Mouse (Mus musculus) G1E (cell line): ENCODE data around the gene Rdh11. TPM values are rescaled to one million over a fixed set of nuclear protein-coding genes. Genes with fewer than 3 reads are reported as not detected.

ENCODE experiments used
- ATAC-seq: 2 replicates; pipeline ENCODE4 v1.8.0; 2016; ENCODE audit warnings: mild to moderate bottlenecking; ENCODE audit not compliant: insufficient number of reproducible peaks, poor library complexity, low FRiP score, severe bottlenecking; ENCODE audit errors: extremely low read depth
- DNase-seq: peaks from one replicate; pipeline ENCODE4 v3.0.0; 2012; ENCODE audit warnings: low spot score
- H3K27me3 ChIP-seq: 2 replicates; pipeline ENCODE4 v1.6.1; 2012; ENCODE audit warnings: mild to moderate bottlenecking, low read length, inconsistent platforms; ENCODE audit not compliant: insufficient read depth
- H3K36me3 ChIP-seq: replicated peaks from 2 replicates; pipeline ENCODE3; 2012; ENCODE audit warnings: mild to moderate bottlenecking, inconsistent platforms
- H3K4me1 ChIP-seq: 2 replicates; pipeline ENCODE4 v1.6.1; 2012; ENCODE audit warnings: low read depth, low read length, inconsistent platforms, mixed read lengths; ENCODE audit not compliant: insufficient read depth
- H3K4me3 ChIP-seq: 2 replicates; pipeline ENCODE4 v1.5.1; 2012; ENCODE audit warnings: low read depth, mild to moderate bottlenecking, inconsistent platforms, low read length, moderate library complexity, mixed read lengths
- H3K9me3 ChIP-seq: replicated peaks from 2 replicates; pipeline ENCODE4 v1.6.1; 2012; ENCODE audit warnings: inconsistent platforms
- CTCF ChIP-seq: IDR thresholded peaks from 2 replicates; pipeline ENCODE4 v1.5.1; 2012; ENCODE audit warnings: low read depth, low read length, inconsistent platforms, mixed read lengths
- GATA1 ChIP-seq: IDR thresholded peaks from 2 replicates; pipeline ENCODE4 v1.6.1; 2012; ENCODE audit warnings: borderline replicate concordance, low read length, inconsistent platforms, mixed read lengths
- GATA2 ChIP-seq: IDR thresholded peaks from 2 replicates; pipeline ENCODE4 v1.6.1; 2012; ENCODE audit warnings: low read depth, low read length, inconsistent platforms, borderline replicate concordance
- POLR2AphosphoS5 ChIP-seq: IDR thresholded peaks from 2 replicates; pipeline ENCODE4 v1.6.1; 2012; ENCODE audit warnings: low read depth, low read length, inconsistent platforms; ENCODE audit not compliant: insufficient replicate concordance
- TAL1 ChIP-seq: conservative IDR thresholded peaks from 2 replicates; pipeline ENCODE4 v1.6.1; 2012; ENCODE audit warnings: low read depth, low read length, inconsistent platforms, mixed read lengths
- polyA plus RNA-seq: library from polyadenylated mRNA; stranded (reverse); fragments of >175 nt; gene quantifications from 2 replicates; pipeline ENCODE4 v1.2.3, GENCODE M21; 2012
- total RNA-seq, 2 experiments: library from RNA; stranded (forward) in 1 of 2; stranded (reverse) in 1 of 2; fragments of 200-1000 nt in 1 of 2; fragments of >200 nt in 1 of 2; fragmentation: Nextera tagmentation in 1 of 2; gene quantifications; 2 replicates each; pipeline ENCODE4 v1.2.3; 2014 to 2017

The Rdh11 gene
- total RNA-seq (2014; fragmentation: Nextera tagmentation) (26.5 and 49.6 TPM in 2 replicates), total RNA-seq (2017) (55.6 and 58.1 TPM in 2 replicates), polyA plus RNA-seq (1.4 and 1.5 TPM in 2 replicates)

DNA sequence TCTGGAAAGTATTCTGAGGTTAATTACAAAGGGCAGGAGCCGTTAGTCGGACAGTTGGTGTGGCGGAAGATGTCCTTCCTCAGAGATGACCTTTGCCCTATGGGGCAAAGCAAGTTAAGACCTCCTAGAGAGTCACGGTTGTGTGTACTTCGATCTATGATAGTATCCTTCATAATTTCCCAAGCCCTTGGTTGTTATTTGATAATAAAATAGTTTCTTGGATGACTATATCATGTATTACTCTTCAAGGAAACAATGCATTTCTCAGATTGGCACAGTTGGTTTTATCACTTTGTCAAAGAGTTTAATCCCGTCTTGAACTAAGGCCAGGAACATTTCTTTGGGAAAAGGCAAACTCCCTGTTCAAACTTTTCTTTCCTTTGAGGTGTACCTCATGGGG lies at the start of gene Rdh11:
Gene Rdh11, minus strand, starts transcription at position 101 of the 400 bp plus-strand sequence.
- peaks cover 35% of the 10 kb centered on the region for H3K4me1 ChIP-seq
- peak within 1 kb of the TSS; percentile 72 for H3K4me3 ChIP-seq
- H3K27me3 ChIP-seq = 0 out of 2 replicates have a peak, but pooled peaks cover 5% of the 10 kb centered on the region
- TF ChIP-seq GATA2 = no peak
- no peak for TF ChIP-seq POLR2AphosphoS5
- no peak for TF ChIP-seq GATA1
- TF ChIP-seq TAL1 = no peak
- no peak for TF ChIP-seq CTCF
- no peak for DNase-seq
- ATAC-seq = no peak
- no peaks in the 10 kb centered on the region for H3K9me3 ChIP-seq
- peaks cover 31% of the 10 kb centered on the region for H3K36me3 ChIP-seq

DNA sequence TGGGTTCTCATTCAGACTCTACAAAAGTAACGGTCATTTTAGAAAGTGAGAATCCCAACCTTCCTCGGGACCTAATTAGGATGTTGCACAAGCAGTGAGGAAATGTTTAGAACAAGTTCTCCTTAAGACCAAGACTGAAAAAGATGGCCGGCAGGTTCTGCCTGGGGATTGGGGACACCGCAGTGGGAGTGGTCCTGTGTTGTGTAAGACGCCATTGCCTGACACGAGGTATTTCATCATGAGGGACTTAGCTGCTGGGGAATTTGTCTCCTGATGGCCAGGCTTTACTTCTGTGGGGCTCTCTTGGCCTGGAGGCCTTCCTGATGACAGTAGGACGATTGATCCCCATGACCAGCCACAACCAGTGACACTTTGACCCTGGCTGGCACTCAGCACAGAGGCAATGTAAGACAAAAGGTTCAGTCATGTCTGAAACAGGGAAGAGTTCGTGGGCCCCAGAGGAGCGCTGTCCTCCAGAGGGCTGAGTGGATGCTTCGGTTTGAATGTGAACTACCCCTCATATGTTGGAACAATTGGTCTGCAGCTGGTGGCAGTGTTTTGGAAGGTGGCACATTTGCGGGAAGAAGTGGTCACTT lies 43.5 kb upstream of the Rdh11 start:
- H3K27me3 ChIP-seq = no peaks in the 10 kb centered on the region
- H3K4me3 ChIP-seq = no peak overlapping the region
- DNase-seq (no peak), ATAC-seq (no peak)
- peaks cover 81% of the 10 kb centered on the region for H3K36me3 ChIP-seq
- no peaks in the 10 kb centered on the region for H3K9me3 ChIP-seq
- no peak for TF ChIP-seq CTCF
- TF ChIP-seq GATA2 = no peak
- no peak for TF ChIP-seq POLR2AphosphoS5
- TF ChIP-seq GATA1 = no peak
- TF ChIP-seq TAL1 = no peak
- H3K4me1 ChIP-seq = no peaks in the 10 kb centered on the region

DNA sequence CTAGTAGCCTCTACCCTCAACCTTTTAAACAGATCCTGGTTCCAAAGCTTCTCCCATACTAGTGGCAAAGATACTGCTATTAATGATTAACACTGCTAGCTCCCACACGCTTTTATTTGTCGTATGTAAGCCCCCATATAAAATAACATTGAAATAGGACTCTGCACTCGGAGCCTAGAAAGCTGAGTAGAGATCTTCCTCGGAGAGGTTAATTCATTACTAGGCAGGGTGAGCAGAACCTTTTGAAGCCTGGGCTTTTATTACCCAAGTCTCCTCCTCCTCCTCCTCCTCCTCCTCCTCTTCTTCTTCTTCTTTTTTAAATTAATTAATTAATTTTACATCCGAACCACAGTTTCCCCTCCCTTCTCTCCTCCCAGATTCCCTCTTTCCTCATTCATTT lies 25.4 kb upstream of the Rdh11 start:
- Histone ChIP-seq H3K4me1 (no peaks in the 10 kb centered on the region), H3K36me3 (no peaks in the 10 kb centered on the region), H3K4me3 (no peak overlapping the region), H3K27me3 (peaks cover 65% of the 10 kb centered on the region), H3K9me3 (no peaks in the 10 kb centered on the region)
- no peak for TF ChIP-seq GATA1
- TF ChIP-seq POLR2AphosphoS5 = no peak
- TF ChIP-seq CTCF = no peak
- no peak for TF ChIP-seq TAL1
- TF ChIP-seq GATA2 = no peak
- ATAC-seq (no peak), DNase-seq (no peak)

DNA sequence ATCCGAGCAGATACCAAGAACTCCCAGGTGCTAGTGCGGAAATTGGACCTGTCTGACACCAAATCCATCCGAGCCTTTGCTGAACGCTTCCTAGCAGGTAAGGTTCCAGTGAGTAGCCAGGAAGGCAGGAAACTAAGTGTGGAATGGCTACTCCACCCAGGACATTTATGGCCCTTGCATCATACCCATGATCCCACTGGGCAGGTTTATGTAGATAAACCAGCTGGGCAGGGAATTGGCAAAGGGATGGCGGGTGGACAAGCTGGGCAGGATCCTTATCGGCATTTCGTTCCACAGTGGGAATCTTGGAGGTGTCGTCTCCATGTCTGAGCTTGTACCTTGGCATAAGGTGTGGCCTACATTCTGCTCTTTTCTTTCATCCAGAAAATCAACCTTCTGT lies 19.4 kb upstream of the Rdh11 start:
- no peak for TF ChIP-seq GATA1
- no peak for TF ChIP-seq CTCF
- no peak for TF ChIP-seq POLR2AphosphoS5
- no peak for TF ChIP-seq TAL1
- no peak for TF ChIP-seq GATA2
- Histone ChIP-seq H3K36me3 (no peaks in the 10 kb centered on the region), H3K9me3 (no peaks in the 10 kb centered on the region), H3K4me3 (no peak overlapping the region), H3K4me1 (peaks cover 6% of the 10 kb centered on the region; the same call in 1 of the 2 replicates), H3K27me3 (peaks cover 58% of the 10 kb centered on the region)
- DNase-seq (no peak), ATAC-seq (no peak)

DNA sequence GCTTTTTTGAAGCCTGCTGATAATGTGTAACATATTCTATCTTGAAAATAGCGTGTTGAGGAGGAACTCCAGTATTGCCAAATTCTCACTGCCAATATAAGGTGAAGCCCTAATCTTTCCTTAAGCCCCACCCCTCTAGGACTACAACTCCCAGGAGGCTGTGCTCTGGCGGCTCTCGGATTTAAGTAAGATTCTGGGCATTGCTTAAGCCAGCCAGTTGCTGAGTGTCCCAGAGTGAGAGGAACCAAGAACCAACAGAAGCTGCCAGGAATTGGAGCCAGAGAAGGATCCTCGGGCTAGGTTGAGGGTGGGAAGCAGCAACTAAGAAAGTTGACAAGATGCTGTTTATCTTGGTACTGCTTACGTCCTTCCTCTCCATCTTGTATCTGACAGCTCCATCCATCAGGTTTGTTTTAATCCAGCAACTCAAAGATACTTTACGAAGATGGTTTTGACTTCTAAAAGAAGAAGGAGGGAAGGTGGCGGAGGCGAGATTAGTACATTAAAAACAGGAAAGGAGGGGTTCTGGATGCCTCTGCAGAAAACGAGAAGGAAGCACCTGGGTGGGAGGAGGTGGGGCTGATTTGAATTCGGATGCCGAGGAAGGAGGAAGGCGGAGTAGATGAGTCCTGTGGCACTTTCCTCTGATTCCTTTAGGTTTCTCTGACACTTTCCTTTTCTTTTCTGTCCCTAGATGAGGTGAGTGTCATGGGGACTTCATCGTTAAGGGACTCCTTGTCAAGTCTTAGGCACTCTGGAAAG lies 16.8 kb upstream of the Rdh11 start, which contains the start of gene Rdh12:
Gene Rdh12, plus strand, starts transcription at position 212 of the 762 bp plus-strand sequence.
- H3K27me3 ChIP-seq = peaks cover 46% of the 10 kb centered on the region
- no peak for DNase-seq
- no peak for ATAC-seq
- peaks cover 6% of the 10 kb centered on the region; the same call in 1 of the 2 replicates for H3K4me1 ChIP-seq
- H3K4me3 ChIP-seq = no peak within 1 kb of the TSS
- no peaks in the 10 kb centered on the region for H3K36me3 ChIP-seq
- H3K9me3 ChIP-seq = no peaks in the 10 kb centered on the region
- TF ChIP-seq POLR2AphosphoS5 = no peak
- no peak for TF ChIP-seq TAL1
- TF ChIP-seq GATA1 = no peak
- TF ChIP-seq CTCF = no peak
- no peak for TF ChIP-seq GATA2

DNA sequence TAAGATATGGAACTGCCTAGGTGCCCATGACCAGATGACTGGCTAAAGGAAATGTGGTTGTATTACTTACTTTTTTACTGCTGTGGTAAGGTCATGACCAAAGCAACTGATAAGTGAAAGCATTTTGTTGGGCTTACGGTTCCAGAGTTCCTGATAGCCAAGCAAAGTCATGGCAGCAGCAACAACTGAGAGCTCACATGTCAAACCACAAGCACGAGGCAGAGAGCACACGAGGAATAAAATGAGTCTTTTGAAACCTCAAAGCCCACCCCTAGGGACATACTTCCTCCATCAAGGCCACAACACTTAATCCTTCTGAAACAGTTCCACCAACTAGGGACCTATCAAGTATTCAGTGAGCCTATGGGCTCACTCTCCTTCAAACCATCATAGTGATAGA lies 9.8 kb upstream of the Rdh11 start:
- ATAC-seq (no peak), DNase-seq (no peak)
- peaks cover 4% of the 10 kb centered on the region; the same call in 1 of the 2 replicates for H3K4me1 ChIP-seq
- no peak overlapping the region for H3K4me3 ChIP-seq
- H3K9me3 ChIP-seq = no peaks in the 10 kb centered on the region
- TF ChIP-seq CTCF (no peak), GATA2 (no peak), TAL1 (no peak)
- H3K27me3 ChIP-seq = peaks cover 24% of the 10 kb centered on the region
- no peaks in the 10 kb centered on the region for H3K36me3 ChIP-seq
